ENCODE assay signal across 20 mouse cellular contexts in genomic region chr9:107679501-107679900, GRCm38 (mm10). TPM values are rescaled to one million over a fixed set of nuclear protein-coding genes. Genes with fewer than 3 reads are reported as not detected.
DNase-seq lines count a peak whose midpoint lies in the region; ATAC-seq lines count a peak whose summit lies in the region.
"Had no signal": no experiment of that assay in that cellular context is flagged by ENCODE, and none has a peak within 500 bp of the region (broad histone marks: within the 10 kb centered on the region; RNA-seq: fewer than 3 reads in every experiment).

Gnat1 (minus strand) TSS chr9:107679712.

- no peak within 1 kb of the TSS for H3K4me3 ChIP-seq in forebrain, embryonic 13.5 days
- no peak within 1 kb of the TSS for H3K4me3 ChIP-seq in forebrain, embryonic 10.5 days
- H3K4me3 ChIP-seq in hindbrain, embryonic 16.5 days (ENCODE audit: low read length), result no peak within 1 kb of the TSS
- H3K4me3 ChIP-seq in hindbrain, embryonic 14.5 days (replicated peaks; ENCODE audit: low read length), result no peak within 1 kb of the TSS
- no peak within 1 kb of the TSS for H3K4me3 ChIP-seq in midbrain, embryonic 16.5 days (ENCODE audit: low read depth, low read length)
- no peak within 1 kb of the TSS for H3K4me3 ChIP-seq in midbrain, embryonic 13.5 days (replicated peaks)
- no peak within 1 kb of the TSS for H3K4me3 ChIP-seq in stomach, embryonic 16.5 days (replicated peaks; ENCODE audit: low read length)
- H3K4me3 ChIP-seq: embryonic facial prominence, embryonic 12.5 days; forebrain, embryonic 15.5 days; heart, embryonic 15.5 days had no signal

- no peak within 1 kb of the TSS for H3K27ac ChIP-seq in forebrain, embryonic 13.5 days
- no peak within 1 kb of the TSS for H3K27ac ChIP-seq in forebrain, embryonic 10.5 days
- H3K27ac ChIP-seq in hindbrain, embryonic 16.5 days (ENCODE audit: low read depth, low read length), result no peak within 1 kb of the TSS
- H3K27ac ChIP-seq in hindbrain, embryonic 14.5 days, result no peak within 1 kb of the TSS
- no peak within 1 kb of the TSS for H3K27ac ChIP-seq in midbrain, embryonic 16.5 days (ENCODE audit: low read length)
- H3K27ac ChIP-seq in midbrain, embryonic 13.5 days, result no peak within 1 kb of the TSS
- H3K27ac ChIP-seq in stomach, embryonic 16.5 days (ENCODE audit: low read length), result no peak within 1 kb of the TSS
- H3K27ac ChIP-seq: embryonic facial prominence, embryonic 12.5 days; forebrain, embryonic 15.5 days; heart, embryonic 15.5 days had no signal

- no peak for ATAC-seq in forebrain, embryonic 13.5 days
- no peak for ATAC-seq in hindbrain, embryonic 16.5 days
- no peak for ATAC-seq in hindbrain, embryonic 14.5 days (ENCODE audit: low FRiP score)
- no peak for ATAC-seq in midbrain, embryonic 16.5 days
- ATAC-seq in midbrain, embryonic 13.5 days, result no peak
- ATAC-seq in stomach, embryonic 16.5 days (ENCODE audit: insufficient read depth, low FRiP score), result no peak
- ATAC-seq: forebrain, embryonic 15.5 days had no signal

- no peak within 1 kb of the TSS for H3K4me2 ChIP-seq in forebrain, embryonic 13.5 days
- H3K4me2 ChIP-seq in hindbrain, embryonic 16.5 days (ENCODE audit: low read length), result no peak within 1 kb of the TSS
- H3K4me2 ChIP-seq in hindbrain, embryonic 14.5 days (replicated peaks), result no peak within 1 kb of the TSS
- H3K4me2 ChIP-seq in midbrain, embryonic 16.5 days (ENCODE audit: low read length), result no peak within 1 kb of the TSS
- H3K4me2 ChIP-seq in midbrain, embryonic 13.5 days (replicated peaks), result no peak within 1 kb of the TSS
- H3K4me2 ChIP-seq in stomach, embryonic 16.5 days (ENCODE audit: low read depth, low read length), result no peak within 1 kb of the TSS
- H3K4me2 ChIP-seq: embryonic facial prominence, embryonic 12.5 days; forebrain, embryonic 15.5 days; heart, embryonic 11.5 days; heart, embryonic 15.5 days had no signal

- no peaks in the 10 kb centered on the region for H3K9me3 ChIP-seq in forebrain, embryonic 13.5 days (replicated peaks)
- H3K9me3 ChIP-seq in forebrain, embryonic 10.5 days, result no peaks in the 10 kb centered on the region
- H3K9me3 ChIP-seq in hindbrain, embryonic 16.5 days (ENCODE audit: control insufficient read depth, low read length), result no peaks in the 10 kb centered on the region
- H3K9me3 ChIP-seq in hindbrain, embryonic 14.5 days (ENCODE audit: control insufficient read depth, low read length), result no peaks in the 10 kb centered on the region
- no peaks in the 10 kb centered on the region for H3K9me3 ChIP-seq in midbrain, embryonic 16.5 days (replicated peaks; ENCODE audit: control insufficient read depth, low read length, poor library complexity, severe bottlenecking)
- H3K9me3 ChIP-seq in midbrain, embryonic 13.5 days, result no peaks in the 10 kb centered on the region
- H3K9me3 ChIP-seq in stomach, embryonic 16.5 days (replicated peaks; ENCODE audit: control insufficient read depth, low read length), result no peaks in the 10 kb centered on the region
- H3K9me3 ChIP-seq: embryonic facial prominence, embryonic 12.5 days; forebrain, embryonic 15.5 days; heart, embryonic 15.5 days had no signal

- 0 out of 2 replicates have a peak within 1 kb of the TSS, but pooled peaks have one; percentile 16 for H3K9ac ChIP-seq in forebrain, embryonic 13.5 days
- H3K9ac ChIP-seq in hindbrain, embryonic 16.5 days (ENCODE audit: low read depth, low read length), result peak within 1 kb of the TSS; percentile 17; the same call in 1 of the 2 replicates
- H3K9ac ChIP-seq in hindbrain, embryonic 14.5 days, result no peak within 1 kb of the TSS
- peak within 1 kb of the TSS; percentile 17; the same call in 1 of the 2 replicates for H3K9ac ChIP-seq in midbrain, embryonic 16.5 days (ENCODE audit: low read depth, low read length)
- no peak within 1 kb of the TSS; the same call in 1 of the 2 replicates for H3K9ac ChIP-seq in midbrain, embryonic 13.5 days (replicated peaks)
- 0 out of 2 replicates have a peak within 1 kb of the TSS, but pooled peaks have one; percentile 8 for H3K9ac ChIP-seq in stomach, embryonic 16.5 days (ENCODE audit: low read length)
- H3K9ac ChIP-seq: embryonic facial prominence, embryonic 12.5 days; forebrain, embryonic 15.5 days; heart, embryonic 15.5 days had no signal

- H3K36me3 ChIP-seq in forebrain, embryonic 13.5 days (ENCODE audit: poor library complexity, severe bottlenecking), result peaks cover 20% of the 10 kb centered on the region
- H3K36me3 ChIP-seq in forebrain, embryonic 10.5 days (replicated peaks), result peaks cover 32% of the 10 kb centered on the region
- peaks cover 17% of the 10 kb centered on the region; the same call in 1 of the 2 replicates for H3K36me3 ChIP-seq in hindbrain, embryonic 16.5 days (ENCODE audit: control insufficient read depth, insufficient read depth, low read length)
- peaks cover 29% of the 10 kb centered on the region for H3K36me3 ChIP-seq in hindbrain, embryonic 14.5 days (replicated peaks; ENCODE audit: control insufficient read depth, insufficient read depth)
- H3K36me3 ChIP-seq in midbrain, embryonic 16.5 days (ENCODE audit: control insufficient read depth, insufficient read depth, low read length), result peaks cover 3% of the 10 kb centered on the region; the same call in 1 of the 2 replicates
- H3K36me3 ChIP-seq in midbrain, embryonic 13.5 days, result peaks cover 30% of the 10 kb centered on the region
- peaks cover 11% of the 10 kb centered on the region for H3K36me3 ChIP-seq in stomach, embryonic 16.5 days (ENCODE audit: control insufficient read depth, insufficient read depth, low read length)
- H3K36me3 ChIP-seq: heart, embryonic 15.5 days had no signal

- peaks cover 19% of the 10 kb centered on the region for H3K4me1 ChIP-seq in forebrain, embryonic 13.5 days
- peaks cover 36% of the 10 kb centered on the region for H3K4me1 ChIP-seq in forebrain, embryonic 10.5 days
- peaks cover 8% of the 10 kb centered on the region for H3K4me1 ChIP-seq in hindbrain, embryonic 16.5 days (ENCODE audit: control insufficient read depth, insufficient read depth, low read depth, low read length)
- 0 out of 2 replicates have a peak, but pooled peaks cover 3% of the 10 kb centered on the region for H3K4me1 ChIP-seq in hindbrain, embryonic 14.5 days (replicated peaks; ENCODE audit: control insufficient read depth, insufficient read depth, low read length)
- peaks cover 12% of the 10 kb centered on the region for H3K4me1 ChIP-seq in midbrain, embryonic 16.5 days (ENCODE audit: control insufficient read depth, insufficient read depth, low read length)
- H3K4me1 ChIP-seq in midbrain, embryonic 13.5 days (replicated peaks), result peaks cover 16% of the 10 kb centered on the region
- 0 out of 2 replicates have a peak, but pooled peaks cover 3% of the 10 kb centered on the region for H3K4me1 ChIP-seq in stomach, embryonic 16.5 days (ENCODE audit: control insufficient read depth, insufficient read depth, low read length)

- 32% methylated on average over 5 of the region's 5 CpGs for WGBS in forebrain, embryonic 13.5 days
- 50% methylated on average over 5 of the region's 5 CpGs for WGBS in forebrain, embryonic 10.5 days
- WGBS in hindbrain, embryonic 16.5 days, result 53% methylated on average over 5 of the region's 5 CpGs
- 45% methylated on average over 5 of the region's 5 CpGs for WGBS in hindbrain, embryonic 14.5 days
- 45% methylated on average over 5 of the region's 5 CpGs for WGBS in midbrain, embryonic 16.5 days
- 45% methylated on average over 5 of the region's 5 CpGs for WGBS in midbrain, embryonic 13.5 days
- WGBS in stomach, embryonic 16.5 days, result 26% methylated on average over 5 of the region's 5 CpGs

- H3K27me3 ChIP-seq in forebrain, embryonic 13.5 days, result peaks cover 41% of the 10 kb centered on the region
- H3K27me3 ChIP-seq in forebrain, embryonic 10.5 days (ENCODE audit: poor library complexity, severe bottlenecking), result peaks cover 39% of the 10 kb centered on the region
- H3K27me3 ChIP-seq in hindbrain, embryonic 16.5 days (replicated peaks; ENCODE audit: control insufficient read depth, insufficient read depth, low read length), result peaks cover 16% of the 10 kb centered on the region
- peaks cover 30% of the 10 kb centered on the region for H3K27me3 ChIP-seq in hindbrain, embryonic 14.5 days (ENCODE audit: control insufficient read depth, insufficient read depth, low read length)
- peaks cover 17% of the 10 kb centered on the region for H3K27me3 ChIP-seq in midbrain, embryonic 16.5 days (ENCODE audit: control insufficient read depth, insufficient read depth, low read depth, low read length)
- peaks cover 34% of the 10 kb centered on the region for H3K27me3 ChIP-seq in midbrain, embryonic 13.5 days
- peaks cover 15% of the 10 kb centered on the region for H3K27me3 ChIP-seq in stomach, embryonic 16.5 days (ENCODE audit: control insufficient read depth, insufficient read depth, low read length)

- DNase-seq in forebrain, embryonic 10.5 days (ENCODE audit: extremely low spot score, low spot score), result no peak
- no peak for DNase-seq in hindbrain, embryonic 14.5 days (ENCODE audit: low spot score)
- DNase-seq in right cerebral cortex, postnatal 14 days, result no peak
- DNase-seq: adrenal gland, postnatal 10 days; cerebellum, adult 11 months; cerebellum, adult 8-10 months; cerebellum, postnatal 14 days; embryo, embryonic 11 days; gastrocnemius, postnatal 10 days; heart, adult 18-20 months; heart, postnatal 14 days had no signal

RNA-seq across cellular contexts. Expression of gene Gnat1, which starts in this region (rescaled TPM):
- 1.3 and 1.8 TPM in 2 replicates for polyA plus RNA-seq in forebrain, embryonic 13.5 days (2015; fragmentation: Nextera tagmentation; extraction: Ambion mirVana)
- polyA plus RNA-seq in forebrain, embryonic 10.5 days (2016; fragmentation: Nextera tagmentation; extraction: Ambion mirVana), result 3.9 and 4.1 TPM in 2 replicates
- polyA plus RNA-seq in hindbrain, embryonic 16.5 days (2015; fragmentation: Nextera tagmentation; extraction: Ambion mirVana), result 1.3 and 2.7 TPM in 2 replicates
- polyA plus RNA-seq in hindbrain, embryonic 14.5 days (2014; fragmentation: Nextera tagmentation; extraction: Ambion mirVana), result 1.3 TPM in 2 replicates
- polyA plus RNA-seq in midbrain, embryonic 16.5 days (2015; fragmentation: Nextera tagmentation; extraction: Ambion mirVana), result 1.6 and 2.2 TPM in 2 replicates
- polyA plus RNA-seq in midbrain, embryonic 13.5 days (2015; fragmentation: Nextera tagmentation; extraction: Ambion mirVana), result 2.4 and 2.7 TPM in 2 replicates
- 0.42 and 2.0 TPM in 2 replicates for polyA plus RNA-seq in stomach, embryonic 16.5 days (2015; fragmentation: Nextera tagmentation; extraction: Ambion mirVana)

Comparison
In these comparisons a context has a peak if more than half of its experiments do, and no peak if none do; other contexts are left out.
1. H3K9ac ChIP-seq: peak in forebrain, embryonic 13.5 days (single experiment), hindbrain, embryonic 16.5 days (single experiment), midbrain, embryonic 16.5 days (single experiment) and stomach, embryonic 16.5 days (single experiment); none in hindbrain, embryonic 14.5 days (single experiment) and midbrain, embryonic 13.5 days (single experiment).